Comparison of ENCODE assay signal across 8 mouse cellular contexts in genomic region chr12:69227776-69228466, GRCm38 (mm10). TPM values are rescaled to one million over a fixed set of nuclear protein-coding genes. Genes with fewer than 3 reads are reported as not detected.
DNase-seq lines count a peak whose midpoint lies in the region; ATAC-seq and TF ChIP-seq lines count a peak whose summit lies in the region.

TSS of gene Pole2 (minus strand) at chr12:69228195.

- TF ChIP-seq POLR2A in cortical plate, adult 2 months (IDR thresholded peaks at IDR 0.05; ENCODE audit: extremely low read depth, insufficient read depth, low read length) = no peak

- H3K36me3 ChIP-seq in hindbrain, postnatal 0 days (ENCODE audit: insufficient read depth, low read length) = no peaks in the 10 kb centered on the region

- H3K4me1 ChIP-seq in cortical plate, adult 2 months (ENCODE audit: control insufficient read depth, insufficient read depth, low read length) = no peaks in the 10 kb centered on the region
- no peaks in the 10 kb centered on the region for H3K4me1 ChIP-seq in hindbrain, postnatal 0 days (ENCODE audit: insufficient read depth, low read length)

- peak; percentile 78 to 83 for DNase-seq in gastrocnemius, adult 8-10 months (ENCODE audit: low spot score in 2 of 2)
- DNase-seq in hindbrain, postnatal 0 days (ENCODE audit: low spot score) = peak; percentile 89
- DNase-seq in left cerebral cortex, adult 18-20 months (ENCODE audit: low spot score in 2 of 2) = peak; percentile 77 to 82
- peak; percentile 92 to 94 for DNase-seq in lung, postnatal 4 days
- DNase-seq in retina, postnatal 7 days (ENCODE audit: low read depth, low spot score) = peak; percentile 51
- DNase-seq in urinary bladder, adult 18-20 months (ENCODE audit: low spot score in 2 of 2) = peak; percentile 85 to 91

- peak within 1 kb of the TSS; percentile 71 for H3K4me3 ChIP-seq in cortical plate, adult 2 months (ENCODE audit: insufficient read depth, low read length)
- H3K4me3 ChIP-seq in hindbrain, postnatal 0 days (ENCODE audit: low read length) = peak within 1 kb of the TSS; percentile 75

- peak within 1 kb of the TSS; percentile 66 for H3K4me2 ChIP-seq in hindbrain, postnatal 0 days (ENCODE audit: low read depth, low read length)

- no peak within 1 kb of the TSS for H3K27ac ChIP-seq in cortical plate, adult 2 months (ENCODE audit: insufficient read depth, low read length)
- peak within 1 kb of the TSS; percentile 71; the same call in 1 of the 2 replicates for H3K27ac ChIP-seq in hindbrain, postnatal 0 days

- peak within 1 kb of the TSS; percentile 51 for H3K9ac ChIP-seq in hindbrain, postnatal 0 days (replicated peaks; ENCODE audit: low read length)

- H3K27me3 ChIP-seq in hindbrain, postnatal 0 days (ENCODE audit: insufficient read depth, low read length) = no peaks in the 10 kb centered on the region

- no peak for TF ChIP-seq CTCF in cortical plate, adult 2 months (IDR thresholded peaks at IDR 0.05; ENCODE audit: extremely low read depth, insufficient read depth, low read length)
- no peak for TF ChIP-seq CTCF in hindbrain, postnatal 0 days (IDR thresholded peaks at IDR 0.05; ENCODE audit: low read depth)

- under 1% methylated on average over 37 of the region's 37 CpGs for WGBS in hindbrain, postnatal 0 days

- ATAC-seq in activated CD4-positive, CD25-positive, alpha-beta regulatory T cell, adult 4 months = peak; percentile 88
- peak; percentile 96 for ATAC-seq in hindbrain, postnatal 0 days

- H3K9me3 ChIP-seq in hindbrain, postnatal 0 days (ENCODE audit: low read length) = no peaks in the 10 kb centered on the region

RNA-seq across cellular contexts. Expression of gene Pole2, which starts in this region (rescaled TPM):
- polyA plus RNA-seq in activated CD4-positive, CD25-positive, alpha-beta regulatory T cell, adult 4 months (2017; shearing (Covaris generic)) = 10 to 100 TPM; 14.2 to 15.5 TPM
- 0.44 and 1.1 TPM in 2 replicates for polyA plus RNA-seq in cortical plate, adult 2 months (2012; rRNA removed)
- total RNA-seq in gastrocnemius, adult 8-10 months (2022) = under 1 TPM in 3 of 4 experiments, not detected in 1; 0.15 to 0.27 (median 0.24) TPM
- 4.1 and 4.4 TPM in 2 replicates for total RNA-seq in hindbrain, postnatal 0 days (2014; rRNA removed)
- polyA plus RNA-seq in hindbrain, postnatal 0 days (2015; fragmentation: Nextera tagmentation; extraction: Ambion mirVana) = 3.1 and 4.3 TPM in 2 replicates
- total RNA-seq in left cerebral cortex, adult 18-20 months (2021) = under 1 TPM; 0.21 to 0.56 TPM

Comparison
In these comparisons a context has a peak if more than half of its experiments do, and no peak if none do; other contexts are left out.
1. Peak in DNase-seq in gastrocnemius, adult 8-10 months; RNA of the gene not detected or under 1 TPM.
2. Peak in DNase-seq in left cerebral cortex, adult 18-20 months; RNA of the gene not detected or under 1 TPM.